Comparison of ENCODE assay signal across 28 mouse cellular contexts in genomic region chr3:33832351-33832750, GRCm38 (mm10). TPM values are rescaled to one million over a fixed set of nuclear protein-coding genes. Genes with fewer than 3 reads are reported as not detected.
"Had no signal": no experiment of that assay in that cellular context is flagged by ENCODE, and none has a peak within 500 bp of the region (broad histone marks: within the 10 kb centered on the region; RNA-seq: fewer than 3 reads in every experiment).

No protein-coding gene starts in this region.

- H3K27me3 ChIP-seq: embryonic facial prominence, embryonic 12.5 days; embryonic facial prominence, embryonic 13.5 days; embryonic facial prominence, embryonic 15.5 days; forebrain, embryonic 12.5 days; forebrain, embryonic 13.5 days; forebrain, embryonic 15.5 days had no signal

- H3K4me1 ChIP-seq: embryonic facial prominence, embryonic 10.5 days; embryonic facial prominence, embryonic 12.5 days; embryonic facial prominence, embryonic 13.5 days; embryonic facial prominence, embryonic 15.5 days; forebrain, embryonic 10.5 days; forebrain, embryonic 12.5 days; forebrain, embryonic 13.5 days; forebrain, embryonic 15.5 days had no signal

- ATAC-seq: forebrain, embryonic 13.5 days; forebrain, embryonic 14.5 days; forebrain, embryonic 15.5 days; forebrain, embryonic 16.5 days; forebrain, postnatal 0 days had no signal

- H3K9ac ChIP-seq: embryonic facial prominence, embryonic 12.5 days; embryonic facial prominence, embryonic 13.5 days; embryonic facial prominence, embryonic 15.5 days; forebrain, embryonic 12.5 days; forebrain, embryonic 13.5 days; forebrain, embryonic 15.5 days; forebrain, postnatal 0 days had no signal

- H3K9me3 ChIP-seq: embryonic facial prominence, embryonic 10.5 days; embryonic facial prominence, embryonic 12.5 days; embryonic facial prominence, embryonic 13.5 days; embryonic facial prominence, embryonic 15.5 days; forebrain, embryonic 10.5 days; forebrain, embryonic 12.5 days; forebrain, embryonic 13.5 days; forebrain, embryonic 15.5 days had no signal

- H3K4me3 ChIP-seq: embryonic facial prominence, embryonic 10.5 days; embryonic facial prominence, embryonic 12.5 days; embryonic facial prominence, embryonic 13.5 days; embryonic facial prominence, embryonic 15.5 days; erythroblast, embryonic 14.5 days; forebrain, embryonic 10.5 days; forebrain, embryonic 12.5 days; forebrain, embryonic 13.5 days; forebrain, embryonic 15.5 days; gastrocnemius, adult 2 months; heart, adult 2 months had no signal

- DNase-seq: cerebellum, adult 8-10 months; cerebellum, adult 9-10 months; cerebellum, adult 9-11 months; cerebellum, postnatal 10 days; cerebellum, postnatal 14 days; cerebellum, postnatal 25 days; cerebellum, postnatal 36 days; embryo, embryonic 11 days; forebrain, postnatal 0 days; gastrocnemius, adult 2 months; gastrocnemius, postnatal 10 days; gastrocnemius, postnatal 14 days; gastrocnemius, postnatal 25 days; gastrocnemius, postnatal 36 days; heart, adult 18-20 months; heart, adult 2 months had no signal

- H3K27ac ChIP-seq: embryonic facial prominence, embryonic 10.5 days; embryonic facial prominence, embryonic 12.5 days; embryonic facial prominence, embryonic 13.5 days; embryonic facial prominence, embryonic 15.5 days; forebrain, embryonic 10.5 days; forebrain, embryonic 12.5 days; forebrain, embryonic 13.5 days; forebrain, embryonic 15.5 days; gastrocnemius, adult 2 months; heart, adult 2 months had no signal

- H3K4me2 ChIP-seq: embryonic facial prominence, embryonic 12.5 days; embryonic facial prominence, embryonic 13.5 days; embryonic facial prominence, embryonic 15.5 days; forebrain, embryonic 12.5 days; forebrain, embryonic 13.5 days; forebrain, embryonic 15.5 days had no signal

- H3K36me3 ChIP-seq: embryonic facial prominence, embryonic 10.5 days; embryonic facial prominence, embryonic 12.5 days; embryonic facial prominence, embryonic 13.5 days; embryonic facial prominence, embryonic 15.5 days; forebrain, embryonic 10.5 days; forebrain, embryonic 12.5 days; forebrain, embryonic 15.5 days had no signal

RNA-seq across cellular contexts. Expression of gene Ccdc39, which starts 11.8 kb away (rescaled TPM):
- total RNA-seq: gastrocnemius, postnatal 25 days; granulocyte monocyte progenitor cell, adult 5-6 weeks had no signal
- polyA plus RNA-seq: erythroblast, embryonic 14.5 days had no signal
